In the genomic region with DNA sequence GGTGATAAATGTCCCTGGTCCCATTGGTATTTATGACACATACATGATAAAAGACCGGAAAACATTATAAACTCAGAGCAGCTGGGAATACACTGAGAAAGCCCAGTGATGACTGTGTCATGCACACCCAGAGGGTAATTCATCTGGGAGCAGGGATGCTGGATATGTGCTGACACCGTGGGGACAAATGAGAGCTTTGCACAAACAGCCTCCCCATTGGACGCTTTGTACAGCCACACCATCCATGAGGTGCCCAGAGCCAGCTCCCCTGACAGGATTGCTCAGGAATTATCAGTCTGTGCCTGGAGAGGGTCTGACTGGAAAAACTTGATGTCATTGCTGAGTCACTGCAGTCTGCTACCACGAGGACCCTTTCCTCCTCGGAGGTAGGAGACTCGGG, we compare ENCODE assay signal across 14 mouse cellular contexts.
DNase-seq lines count a peak whose midpoint lies in the region; ATAC-seq and TF ChIP-seq lines count a peak whose summit lies in the region.
"Had no signal": no experiment of that assay in that cellular context is flagged by ENCODE, and none has a peak within 500 bp of the region (broad histone marks: within the 10 kb centered on the region; RNA-seq: fewer than 3 reads in every experiment).

No protein-coding gene starts in this region.

- H3K27me3 ChIP-seq in midbrain, embryonic 14.5 days (ENCODE audit: control insufficient read depth, insufficient read depth, low read length) = no peaks in the 10 kb centered on the region
- no peaks in the 10 kb centered on the region for H3K27me3 ChIP-seq in midbrain, embryonic 10.5 days (ENCODE audit: low read depth, poor library complexity, severe bottlenecking)
- no peaks in the 10 kb centered on the region for H3K27me3 ChIP-seq in kidney, postnatal 0 days (ENCODE audit: insufficient read depth, low read length)
- H3K27me3 ChIP-seq in neural tube, embryonic 15.5 days (replicated peaks) = no peaks in the 10 kb centered on the region
- H3K27me3 ChIP-seq: heart, embryonic 13.5 days had no signal

- H3K27ac ChIP-seq in midbrain, embryonic 14.5 days (replicated peaks; ENCODE audit: low read depth, low read length) = peak overlapping the region; percentile 52; the same call in 1 of the 2 replicates
- H3K27ac ChIP-seq in midbrain, embryonic 10.5 days (replicated peaks) = no peak overlapping the region
- H3K27ac ChIP-seq in kidney, postnatal 0 days = no peak overlapping the region
- 0 out of 2 replicates have a peak overlapping the region, but pooled peaks have one; percentile 43 for H3K27ac ChIP-seq in neural tube, embryonic 15.5 days (replicated peaks)
- H3K27ac ChIP-seq: heart, embryonic 13.5 days had no signal

- H3K36me3 ChIP-seq in midbrain, embryonic 14.5 days (ENCODE audit: control insufficient read depth, insufficient read depth, low read length) = peaks cover 9% of the 10 kb centered on the region
- no peaks in the 10 kb centered on the region for H3K36me3 ChIP-seq in midbrain, embryonic 10.5 days
- no peaks in the 10 kb centered on the region for H3K36me3 ChIP-seq in kidney, postnatal 0 days (ENCODE audit: insufficient read depth, low read length)
- H3K36me3 ChIP-seq in neural tube, embryonic 15.5 days = 0 out of 2 replicates have a peak, but pooled peaks cover 1% of the 10 kb centered on the region
- H3K36me3 ChIP-seq: heart, embryonic 13.5 days had no signal

- DNase-seq in frontal cortex, postnatal 36 days (ENCODE audit: low spot score in 2 of 2) = no peak
- no peak for DNase-seq in midbrain, embryonic 14.5 days
- DNase-seq in midbrain, embryonic 10.5 days (ENCODE audit: low spot score) = no peak
- DNase-seq in kidney, postnatal 0 days (ENCODE audit: low spot score) = peak; percentile 83
- no peak for DNase-seq in layer of hippocampus, adult 9-11 months
- DNase-seq in cerebellum, adult 9-10 months = no peak
- DNase-seq: cerebellum, postnatal 14 days; lung, adult 2 months; right cerebral cortex, adult 18-20 months; thymus, postnatal 4 days had no signal

- peak; percentile 29 for ATAC-seq in frontal cortex, adult (ENCODE audit: low TSS enrichment)
- ATAC-seq in midbrain, embryonic 14.5 days (ENCODE audit: low FRiP score, low TSS enrichment) = no peak
- ATAC-seq in kidney, postnatal 0 days (replicated peaks; ENCODE audit: low FRiP score, low read depth) = no peak; the same call in 1 of the 2 replicates
- peak; percentile 58; the same call in 1 of the 2 replicates for ATAC-seq in neural tube, embryonic 15.5 days (ENCODE audit: low FRiP score)

- H3K4me3 ChIP-seq in midbrain, embryonic 14.5 days (replicated peaks; ENCODE audit: low read depth, low read length) = no peak overlapping the region
- H3K4me3 ChIP-seq in midbrain, embryonic 10.5 days = no peak overlapping the region
- no peak overlapping the region for H3K4me3 ChIP-seq in kidney, postnatal 0 days (replicated peaks; ENCODE audit: low read depth, low read length)
- no peak overlapping the region for H3K4me3 ChIP-seq in neural tube, embryonic 15.5 days (replicated peaks)
- H3K4me3 ChIP-seq: erythroblast, embryonic 14.5 days; heart, embryonic 13.5 days had no signal

- no peaks in the 10 kb centered on the region for H3K9me3 ChIP-seq in midbrain, embryonic 14.5 days (ENCODE audit: control insufficient read depth, low read length)
- H3K9me3 ChIP-seq in midbrain, embryonic 10.5 days (replicated peaks) = no peaks in the 10 kb centered on the region
- no peaks in the 10 kb centered on the region for H3K9me3 ChIP-seq in kidney, postnatal 0 days (replicated peaks; ENCODE audit: low read length)
- H3K9me3 ChIP-seq in neural tube, embryonic 15.5 days (replicated peaks) = no peaks in the 10 kb centered on the region
- H3K9me3 ChIP-seq: heart, embryonic 13.5 days had no signal

- H3K9ac ChIP-seq in midbrain, embryonic 14.5 days (replicated peaks; ENCODE audit: low read length) = no peak overlapping the region
- H3K9ac ChIP-seq in kidney, postnatal 0 days (ENCODE audit: low read depth, low read length) = no peak overlapping the region
- no peak overlapping the region for H3K9ac ChIP-seq in neural tube, embryonic 15.5 days (replicated peaks)
- H3K9ac ChIP-seq: heart, embryonic 13.5 days had no signal

- TF ChIP-seq CTCF in kidney, postnatal 0 days (IDR thresholded peaks at IDR 0.05; ENCODE audit: low read depth) = 0 out of 2 replicates have a peak, but pooled peaks have one; percentile 12

- H3K4me1 ChIP-seq in midbrain, embryonic 14.5 days (ENCODE audit: control insufficient read depth, insufficient read depth, low read length) = peaks cover 4% of the 10 kb centered on the region; the same call in 1 of the 2 replicates
- no peaks in the 10 kb centered on the region for H3K4me1 ChIP-seq in midbrain, embryonic 10.5 days
- H3K4me1 ChIP-seq in kidney, postnatal 0 days (replicated peaks; ENCODE audit: insufficient read depth, low read length) = no peaks in the 10 kb centered on the region; the same call in 1 of the 2 replicates
- peaks cover 5% of the 10 kb centered on the region; the same call in 1 of the 2 replicates for H3K4me1 ChIP-seq in neural tube, embryonic 15.5 days

- 70% methylated on average over 6 of the region's 6 CpGs for WGBS in midbrain, embryonic 14.5 days
- 80% methylated on average over 6 of the region's 6 CpGs for WGBS in midbrain, embryonic 10.5 days
- WGBS in kidney, postnatal 0 days = 21% methylated on average over 6 of the region's 6 CpGs
- 52% methylated on average over 6 of the region's 6 CpGs for WGBS in neural tube, embryonic 15.5 days

- H3K4me2 ChIP-seq in midbrain, embryonic 14.5 days (ENCODE audit: low read length) = no peak overlapping the region
- peak overlapping the region; percentile 19; the same call in 1 of the 2 replicates for H3K4me2 ChIP-seq in kidney, postnatal 0 days (ENCODE audit: low read length)
- no peak overlapping the region for H3K4me2 ChIP-seq in neural tube, embryonic 15.5 days
- H3K4me2 ChIP-seq: heart, embryonic 13.5 days had no signal

Comparison
In these comparisons a context has a peak if more than half of its experiments do, and no peak if none do; other contexts are left out.
1. H3K27ac ChIP-seq: peak in midbrain, embryonic 14.5 days (single experiment) and neural tube, embryonic 15.5 days (single experiment); none in midbrain, embryonic 10.5 days (single experiment) and kidney, postnatal 0 days (single experiment).
2. ATAC-seq: peak in frontal cortex, adult (single experiment) and neural tube, embryonic 15.5 days (single experiment); none in midbrain, embryonic 14.5 days (single experiment) and kidney, postnatal 0 days (single experiment).